Mouse (Mus musculus): ENCODE data around the gene Pltp. TPM values are rescaled to one million over a fixed set of nuclear protein-coding genes. Genes with fewer than 3 reads are reported as not detected.
"Not testable (repeated sequence)": the region's sequence is repeated elsewhere in the genome, so short reads cannot be mapped to it uniquely, and the experiment has no call there.

The Pltp gene
- total RNA-seq, 2 experiments from 2014 or later, result 1.8 to 3.8 TPM

DNA sequence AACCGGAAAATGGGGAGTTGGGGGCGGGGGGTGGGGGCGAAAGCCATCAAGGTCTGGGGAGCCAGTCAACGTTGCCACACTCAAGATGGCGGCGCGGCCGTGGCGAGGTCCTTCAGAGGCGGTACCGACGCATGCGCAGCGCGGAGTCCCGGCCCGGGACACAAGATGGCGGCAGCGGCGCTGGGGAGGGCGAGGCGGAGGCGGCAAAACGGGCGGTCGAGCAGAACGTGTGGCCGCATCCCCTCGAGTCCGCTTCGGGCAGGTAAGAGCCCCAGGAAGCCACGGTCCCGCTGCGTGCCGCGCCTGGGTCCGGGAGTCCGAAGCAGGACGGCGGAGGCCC is 21.7 kb upstream of the Pltp start, which contains the start of gene Pcif1:
Gene Pcif1 (plus strand): TSS at position 77 of the 340 bp plus-strand sequence.
- ATAC-seq (ENCODE audit: poor library complexity, severe bottlenecking), result peak; percentile 59

DNA sequence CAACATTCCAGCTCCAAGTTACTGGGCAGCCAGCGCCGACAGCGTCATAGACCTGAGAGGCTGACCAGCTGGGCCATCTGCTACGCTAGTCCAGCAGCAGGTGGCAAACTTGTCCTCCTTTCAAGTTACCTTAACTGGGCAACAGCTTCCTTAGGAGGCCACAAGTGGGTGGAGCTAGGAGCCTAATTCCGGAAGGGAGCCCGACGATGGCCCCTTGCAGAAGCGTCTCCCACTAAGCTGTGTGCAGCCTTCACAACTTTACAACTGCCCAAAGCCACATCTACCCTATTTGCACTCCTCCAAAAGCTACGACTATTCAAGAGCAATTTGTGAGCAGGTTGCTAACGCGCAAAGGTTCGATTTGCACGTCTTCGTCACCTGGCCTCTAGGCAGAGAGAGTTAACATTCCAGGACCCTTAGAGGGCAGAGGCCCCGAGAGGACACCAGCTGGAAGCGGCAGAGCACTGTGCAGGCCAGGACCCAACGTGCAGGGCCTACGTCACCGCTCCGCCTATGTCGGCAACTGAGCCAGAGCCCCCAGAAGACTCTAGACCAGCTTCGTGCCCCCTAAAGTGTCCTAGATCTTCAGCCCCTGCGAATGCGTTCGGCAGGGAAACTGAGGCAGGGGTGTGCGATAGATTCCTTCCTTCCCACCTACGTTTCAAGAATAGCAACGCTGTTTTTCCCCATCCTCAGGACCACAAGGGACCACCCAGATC is 21.2 kb upstream of the Pltp start:
- peak; percentile 58 for ATAC-seq (ENCODE audit: poor library complexity, severe bottlenecking)

DNA sequence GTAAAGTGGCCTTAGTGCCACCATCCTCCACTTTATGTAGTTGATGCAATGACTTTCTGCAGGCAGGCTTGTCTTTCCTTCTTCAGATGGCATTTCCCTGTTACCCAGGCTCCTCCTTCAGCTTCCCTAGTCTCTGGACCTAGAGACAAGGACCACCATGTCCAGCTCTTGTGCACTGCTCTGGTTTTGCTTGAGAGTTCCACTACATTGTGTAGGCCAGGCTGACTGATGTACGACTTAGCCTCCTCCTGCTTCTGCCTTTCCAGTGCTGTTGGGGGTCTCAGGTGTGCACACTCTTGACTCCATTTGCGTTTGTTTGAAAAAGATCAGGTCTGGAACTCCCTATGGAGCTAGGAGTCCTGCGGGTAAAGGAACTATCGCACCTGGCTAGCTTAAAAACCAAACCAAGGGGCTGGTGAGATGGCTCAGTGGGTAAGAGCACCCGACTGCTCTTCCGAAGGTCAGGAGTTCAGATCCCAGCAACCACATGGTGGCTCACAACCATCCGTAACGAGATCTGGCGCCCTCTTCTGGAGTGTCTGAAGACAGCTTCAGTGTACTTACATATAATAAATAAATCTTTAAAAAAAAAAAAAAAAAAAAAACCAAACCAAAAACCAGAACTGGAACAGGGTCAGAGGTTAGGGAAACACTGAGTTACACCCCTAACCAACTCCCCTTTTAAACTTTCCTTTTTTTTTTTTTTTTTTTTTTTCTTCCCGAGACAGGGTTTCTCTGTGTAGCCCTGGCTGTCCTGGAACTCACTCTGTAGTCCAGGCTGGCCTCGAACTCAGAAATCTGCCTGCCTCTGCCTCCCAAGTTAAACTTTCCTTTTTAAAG is 20.1 kb upstream of the Pltp start:
- not testable (repeated sequence) for ATAC-seq (ENCODE audit: poor library complexity, severe bottlenecking)

DNA sequence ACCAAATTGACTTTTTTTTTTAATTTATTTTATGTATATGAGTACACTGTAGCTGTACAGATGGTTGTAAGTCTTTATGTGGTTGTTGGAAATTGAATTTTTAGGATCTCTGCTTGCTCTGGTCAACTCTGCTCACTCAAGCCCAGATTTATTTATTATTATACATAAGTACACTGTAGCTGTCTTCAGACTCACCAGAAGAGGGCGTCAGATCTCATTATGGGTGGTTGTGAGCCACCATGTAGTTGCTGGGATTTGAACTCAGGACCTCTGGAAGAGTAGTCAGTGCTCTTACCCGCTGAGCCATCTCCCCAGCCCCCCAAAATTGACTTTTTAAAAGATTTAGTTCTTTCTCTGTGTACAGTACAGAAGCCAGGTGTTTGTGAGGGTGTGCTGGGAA is 18.1 kb upstream of the Pltp start:
- not testable (repeated sequence) for ATAC-seq (ENCODE audit: poor library complexity, severe bottlenecking)

DNA sequence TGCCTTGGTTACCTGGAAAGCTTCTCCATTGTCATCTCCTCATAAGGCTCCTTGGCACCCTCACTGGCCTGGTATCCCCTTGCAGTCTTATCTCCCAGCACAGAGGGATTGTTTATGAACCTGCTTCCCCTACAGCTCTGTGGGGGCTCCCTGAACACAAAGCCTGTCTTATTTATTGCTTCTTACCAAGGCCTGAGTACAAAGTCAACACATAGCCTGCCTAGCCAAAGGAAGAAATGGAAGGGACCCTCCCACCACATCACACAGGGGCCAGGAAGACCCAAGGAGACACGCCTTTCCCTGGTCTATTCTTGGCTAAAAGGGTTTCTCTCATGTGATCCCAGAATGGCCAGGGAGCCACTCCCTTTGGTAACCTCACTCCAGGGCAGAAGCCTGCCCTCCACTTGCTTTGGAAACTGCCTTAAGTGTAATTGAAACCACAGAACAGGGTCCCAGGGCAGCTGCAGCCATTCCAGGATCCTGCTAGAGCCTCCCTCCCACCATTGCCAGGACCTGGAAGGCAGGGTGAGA is 16.8 kb upstream of the Pltp start:
- no peak for ATAC-seq (ENCODE audit: poor library complexity, severe bottlenecking)

DNA sequence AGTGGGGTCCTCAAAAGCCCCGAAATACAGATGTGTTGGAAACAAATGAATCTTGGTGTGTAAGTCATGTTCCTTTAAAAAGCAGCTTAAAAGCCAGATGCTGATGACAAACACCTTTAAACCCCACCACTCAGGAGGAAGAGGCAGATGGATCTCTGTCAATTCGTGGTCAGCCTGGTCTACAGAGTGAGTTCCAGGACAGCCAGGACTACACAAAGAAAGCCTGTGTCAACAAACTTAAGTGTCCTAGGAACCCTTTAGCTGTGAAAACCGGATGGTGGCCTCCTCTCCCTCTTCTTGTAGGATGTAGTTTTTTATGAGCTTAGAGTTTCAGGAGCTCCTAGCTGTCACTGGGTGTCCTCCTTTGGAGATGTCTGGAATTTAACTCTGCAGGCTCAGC is 16.1 kb upstream of the Pltp start:
- no peak for ATAC-seq (ENCODE audit: poor library complexity, severe bottlenecking)

DNA sequence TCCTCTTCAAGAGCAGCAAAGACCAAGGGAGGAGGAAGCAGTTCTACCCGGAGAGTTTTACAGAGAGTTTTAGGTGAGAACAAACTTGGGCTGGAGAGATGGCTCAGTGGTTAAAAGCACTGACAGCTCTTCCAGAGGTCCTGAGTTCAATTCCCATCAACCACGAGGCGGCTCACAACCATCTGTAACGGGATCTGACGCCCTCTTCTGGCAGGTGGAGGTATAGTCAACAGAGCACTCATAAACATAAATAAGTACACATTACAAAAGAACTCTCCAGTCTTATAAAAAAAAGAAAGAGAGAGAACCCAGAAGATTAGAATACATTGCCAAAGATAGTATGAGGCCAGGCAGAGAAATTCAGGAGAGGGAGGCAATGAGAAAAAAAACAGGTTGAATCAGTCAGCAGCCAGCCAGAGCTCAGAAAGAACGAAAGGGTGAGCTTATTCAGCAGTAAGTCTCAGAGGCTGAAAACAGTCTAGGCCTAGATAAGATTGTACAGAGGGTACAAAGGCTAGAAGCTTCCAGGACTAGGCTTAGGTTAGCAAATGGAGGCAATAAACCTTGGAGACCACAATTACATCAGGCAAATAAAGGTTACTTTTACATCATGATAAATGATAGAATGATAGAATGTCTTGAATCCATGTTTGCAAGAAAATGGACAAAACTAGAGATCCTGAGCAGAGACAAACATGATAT is 14.2 kb upstream of the Pltp start:
- ATAC-seq (ENCODE audit: poor library complexity, severe bottlenecking), result no peak

DNA sequence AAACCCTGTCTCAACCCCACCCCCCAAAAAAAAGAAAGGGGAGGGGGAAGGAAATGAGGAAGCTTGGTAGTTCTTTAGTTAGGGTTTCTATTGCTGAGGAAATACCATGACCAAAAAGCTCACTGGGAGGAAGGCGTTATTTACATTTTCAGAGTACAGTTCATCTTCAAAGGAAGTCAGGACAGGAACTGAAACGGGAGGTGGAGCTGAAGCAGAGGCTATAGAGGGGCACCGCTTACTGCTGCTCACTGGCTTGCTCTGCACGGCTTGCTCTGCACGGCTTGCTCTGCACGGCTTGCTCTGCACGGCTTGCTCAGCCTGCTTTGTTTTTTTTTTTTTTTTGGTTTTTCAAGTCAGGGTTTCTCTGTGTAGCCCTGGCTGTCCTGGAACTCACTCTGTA is 11.0 kb upstream of the Pltp start:
- peak; percentile 82 for ATAC-seq (ENCODE audit: poor library complexity, severe bottlenecking)

DNA sequence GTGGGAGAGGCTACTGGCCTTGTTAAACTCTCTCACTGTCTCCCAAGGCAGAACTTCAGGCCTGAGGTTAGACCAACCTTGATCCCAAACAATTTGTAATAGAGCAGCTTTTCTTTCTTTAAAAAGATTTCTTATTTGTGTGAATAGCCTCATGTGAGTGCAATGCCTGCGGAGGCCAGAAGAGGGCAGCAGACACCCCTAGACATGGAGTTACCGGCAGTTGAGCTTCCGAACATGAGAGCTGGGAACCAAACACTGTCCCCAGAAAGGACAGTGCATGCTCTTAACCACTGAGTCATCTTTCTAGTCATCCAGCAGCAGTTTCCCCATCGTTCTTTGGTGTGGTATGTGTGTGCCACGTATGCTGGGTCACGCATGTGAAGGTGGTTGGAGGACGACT is 10.1 kb upstream of the Pltp start:
- ATAC-seq (ENCODE audit: poor library complexity, severe bottlenecking), result no peak

DNA sequence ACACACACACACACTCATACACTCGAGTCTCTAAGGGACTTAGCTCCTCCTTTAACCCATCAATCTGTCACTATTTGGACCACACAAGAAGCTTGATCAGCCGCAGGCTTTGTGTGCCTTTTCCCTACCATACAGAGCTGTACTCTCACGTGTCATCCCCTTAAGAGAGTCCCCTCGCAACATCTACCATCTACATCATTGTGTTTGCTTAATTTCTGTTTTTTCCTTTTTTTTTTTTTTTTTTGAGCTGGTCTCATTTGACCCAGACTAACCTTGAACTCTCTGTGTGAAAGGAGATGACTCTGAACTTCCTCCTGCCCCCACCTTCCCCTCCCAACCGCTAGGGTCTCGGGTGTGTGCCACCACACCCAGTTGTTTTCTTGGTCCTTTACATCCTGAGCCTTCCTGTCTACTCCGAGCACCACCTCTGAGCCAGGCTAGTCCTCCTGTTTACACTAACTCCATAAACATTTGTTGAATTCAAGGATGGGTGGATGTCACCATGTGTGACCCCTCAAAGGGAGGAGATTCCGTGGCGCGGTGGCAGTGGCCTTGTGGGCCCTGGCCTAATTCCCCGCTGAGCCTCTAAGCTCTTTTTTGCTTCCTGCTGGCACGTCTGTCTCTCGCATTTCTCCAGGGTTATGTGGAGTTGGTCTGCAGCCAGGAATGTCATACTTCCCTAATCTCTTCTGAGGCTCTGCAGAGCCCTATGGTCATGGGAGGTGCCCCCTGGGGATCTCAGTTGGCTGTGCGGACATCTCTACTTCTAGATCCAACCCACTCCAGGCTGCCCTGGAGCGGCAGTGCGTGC is 9.4 kb upstream of the Pltp start:
- peak; percentile 57 for ATAC-seq (ENCODE audit: poor library complexity, severe bottlenecking)

DNA sequence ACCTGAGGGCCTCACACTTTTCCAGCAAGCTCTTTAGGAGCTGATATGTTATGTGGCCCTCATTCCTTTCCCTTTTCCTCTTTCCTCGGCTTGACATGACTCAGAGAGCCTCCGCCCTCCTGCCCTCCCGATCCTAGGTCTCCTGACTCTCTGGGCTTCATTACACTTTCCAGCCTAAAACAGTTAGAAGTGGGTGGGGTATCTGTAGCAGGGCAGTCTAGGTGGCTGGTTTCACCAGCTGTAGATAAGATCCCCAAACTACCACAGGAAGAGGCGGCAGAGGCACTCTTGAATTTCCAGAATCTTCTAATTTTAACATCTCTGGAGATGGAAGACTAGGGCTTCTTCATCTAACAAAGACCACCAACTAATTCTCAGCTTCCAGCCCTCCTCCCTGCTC is 7.1 kb upstream of the Pltp start:
- ATAC-seq (ENCODE audit: poor library complexity, severe bottlenecking), result no peak

DNA sequence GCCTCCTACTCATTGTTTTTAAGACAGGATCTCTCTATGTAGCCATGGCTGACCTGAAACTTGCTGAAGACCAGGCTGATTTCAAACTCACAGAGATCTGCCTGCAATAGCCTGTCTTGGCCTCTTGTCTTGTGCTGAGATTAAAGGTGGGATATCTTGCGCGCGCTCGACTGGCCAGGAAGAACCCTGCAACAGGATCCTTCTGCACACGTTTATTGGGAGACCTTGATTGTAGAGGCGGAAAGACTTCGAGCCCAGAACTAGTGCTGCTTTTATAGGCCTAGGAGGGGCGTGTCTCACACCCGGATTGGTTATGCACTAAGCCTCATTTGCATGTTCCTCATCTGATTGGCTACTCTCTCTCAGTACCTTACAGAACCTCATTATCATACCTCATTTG is 5.9 kb upstream of the Pltp start:
- not testable (repeated sequence) for ATAC-seq (ENCODE audit: poor library complexity, severe bottlenecking)

DNA sequence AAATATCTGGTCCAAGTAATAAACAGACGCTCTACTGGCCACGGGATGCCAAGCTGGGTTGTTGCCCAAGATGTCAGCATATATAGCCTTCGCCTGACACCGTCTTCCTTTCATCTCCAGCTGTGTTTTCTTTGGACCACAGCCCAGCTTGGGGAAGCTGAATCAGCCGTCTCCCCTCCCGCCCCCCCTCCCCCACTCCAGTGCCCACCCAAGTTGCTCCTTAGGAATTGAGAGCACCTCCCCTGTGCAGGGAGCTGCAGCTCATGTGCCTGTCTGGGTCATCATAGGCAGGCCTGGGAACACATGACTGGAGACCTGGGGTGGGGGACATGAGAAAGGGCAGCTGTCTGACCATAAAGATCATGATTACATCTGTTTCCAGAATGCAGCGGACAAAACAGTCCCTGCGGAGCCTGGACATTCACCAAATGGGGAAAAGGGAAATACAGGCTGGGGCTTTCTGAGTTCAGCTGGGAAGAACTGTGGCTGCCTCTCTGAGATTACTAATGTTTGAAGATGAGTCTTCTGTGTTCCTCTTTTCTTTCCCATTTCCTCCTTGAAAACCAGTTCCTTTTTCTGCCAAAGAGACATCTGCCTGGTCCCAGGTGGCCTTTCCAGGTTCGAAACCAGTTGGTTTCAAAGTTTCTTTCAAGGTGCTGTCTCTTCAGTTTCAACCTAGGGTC is 4.8 kb upstream of the Pltp start:
- ATAC-seq (ENCODE audit: poor library complexity, severe bottlenecking), result peak; percentile 61

DNA sequence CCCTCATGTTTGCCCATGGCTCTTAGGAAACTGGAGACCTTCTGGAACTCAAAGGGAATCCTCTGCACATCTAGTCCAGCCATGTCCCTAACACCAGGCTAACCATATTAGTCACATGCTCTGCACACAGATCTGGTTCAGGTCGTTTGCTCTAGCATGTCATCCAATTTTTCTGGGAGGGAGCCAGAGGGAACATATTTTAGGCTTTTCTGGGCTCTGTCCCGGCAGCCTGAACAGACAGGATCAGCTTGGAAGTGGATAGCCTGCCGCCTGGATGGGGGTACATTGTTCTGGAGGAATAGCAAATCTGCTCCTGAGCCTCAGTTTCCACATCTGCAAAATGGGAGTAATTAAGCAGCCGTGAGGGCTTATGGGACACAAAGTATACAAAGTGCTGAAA is 3.6 kb upstream of the Pltp start:
- ATAC-seq (ENCODE audit: poor library complexity, severe bottlenecking), result no peak

DNA sequence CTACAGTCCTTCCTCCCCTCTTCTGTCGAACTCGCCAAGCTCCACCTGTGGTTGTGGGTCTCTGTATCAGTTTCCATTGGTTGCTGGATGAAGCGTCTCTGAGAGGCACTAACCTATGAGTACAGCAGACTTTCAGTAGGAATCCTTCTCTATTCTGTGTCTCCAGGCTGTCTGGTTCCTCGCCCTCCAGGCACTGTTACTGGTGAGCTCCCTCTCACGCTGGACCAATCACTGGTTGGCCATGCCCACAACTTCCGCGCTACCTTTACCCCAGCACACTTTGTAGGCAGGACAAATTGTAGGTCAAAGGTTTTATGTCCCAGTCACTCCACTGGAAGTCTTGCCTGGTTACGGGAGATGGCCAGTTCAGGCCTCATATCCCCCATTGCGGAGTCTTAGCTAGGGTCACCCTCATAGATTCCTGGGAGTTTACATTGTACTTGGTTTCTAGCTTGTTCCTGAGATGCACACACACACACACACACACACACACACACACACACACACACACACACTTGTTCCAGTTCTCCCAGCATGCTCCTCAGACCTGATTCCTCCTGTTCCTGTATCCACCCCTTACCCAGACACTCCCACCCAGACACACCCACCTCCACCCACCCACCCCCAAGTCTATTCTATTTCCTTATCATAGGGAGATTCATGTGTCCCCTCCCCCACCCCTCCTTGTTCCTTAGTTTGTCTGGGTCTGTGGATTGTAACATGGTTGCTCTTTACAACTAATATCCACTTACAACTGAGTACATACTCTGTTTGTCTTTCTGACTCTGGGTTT is 2.3 kb upstream of the Pltp start:
- ATAC-seq (ENCODE audit: poor library complexity, severe bottlenecking), result no peak

DNA sequence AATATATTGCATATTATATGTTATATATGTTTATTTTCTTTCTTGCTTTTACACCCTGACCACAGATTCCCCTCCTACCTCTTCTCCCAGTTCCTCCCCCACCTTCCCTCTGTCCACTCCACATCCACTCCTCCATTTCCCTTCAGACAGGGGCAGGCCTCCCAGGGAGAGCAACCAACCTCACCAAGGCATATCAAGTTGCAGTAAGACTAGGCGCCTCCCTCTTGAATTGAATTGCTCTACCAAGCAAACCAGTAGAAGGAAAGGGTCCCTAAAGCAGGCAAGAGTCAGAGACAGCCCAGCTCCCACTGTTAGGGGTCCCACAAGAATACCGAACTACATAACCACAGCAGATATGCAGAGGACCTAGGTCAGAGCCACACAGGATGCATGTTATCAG is 1.6 kb upstream of the Pltp start:
- no peak for ATAC-seq (ENCODE audit: poor library complexity, severe bottlenecking)

DNA sequence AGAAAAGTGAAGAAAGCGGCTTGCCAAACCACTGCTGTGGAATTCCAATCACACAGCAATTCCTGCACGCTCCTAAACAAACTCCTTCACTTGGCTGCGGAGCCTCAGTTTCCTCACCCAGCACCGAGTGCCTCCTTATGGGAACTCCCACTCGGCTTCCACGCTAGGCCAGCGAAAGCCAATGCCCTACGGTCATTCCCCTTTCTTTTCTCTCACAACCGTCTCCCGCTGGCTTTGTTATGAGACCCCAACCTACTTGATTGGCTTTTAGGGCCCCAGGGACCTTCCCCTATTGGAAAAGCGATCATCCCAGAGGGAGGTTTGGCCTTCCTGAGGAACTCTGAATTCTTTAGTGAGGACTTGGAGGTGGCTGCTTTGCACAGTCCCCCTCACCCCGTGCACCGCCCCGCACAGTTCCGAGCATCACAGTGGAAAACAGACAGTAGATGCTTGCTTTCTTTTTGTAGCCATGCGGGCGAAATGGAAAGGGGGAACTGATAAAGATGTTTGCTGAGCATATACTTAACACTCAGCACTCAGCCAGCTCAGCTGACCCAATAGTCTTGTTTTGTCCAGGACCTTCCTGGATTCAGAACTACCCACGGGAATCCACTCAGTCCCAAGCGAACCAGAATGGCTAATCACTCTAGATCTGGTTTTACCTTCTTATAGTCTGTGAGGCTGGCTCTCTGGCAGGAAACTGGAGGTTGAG is 487 bp upstream of the Pltp start:
- no peak for ATAC-seq (ENCODE audit: poor library complexity, severe bottlenecking)

DNA sequence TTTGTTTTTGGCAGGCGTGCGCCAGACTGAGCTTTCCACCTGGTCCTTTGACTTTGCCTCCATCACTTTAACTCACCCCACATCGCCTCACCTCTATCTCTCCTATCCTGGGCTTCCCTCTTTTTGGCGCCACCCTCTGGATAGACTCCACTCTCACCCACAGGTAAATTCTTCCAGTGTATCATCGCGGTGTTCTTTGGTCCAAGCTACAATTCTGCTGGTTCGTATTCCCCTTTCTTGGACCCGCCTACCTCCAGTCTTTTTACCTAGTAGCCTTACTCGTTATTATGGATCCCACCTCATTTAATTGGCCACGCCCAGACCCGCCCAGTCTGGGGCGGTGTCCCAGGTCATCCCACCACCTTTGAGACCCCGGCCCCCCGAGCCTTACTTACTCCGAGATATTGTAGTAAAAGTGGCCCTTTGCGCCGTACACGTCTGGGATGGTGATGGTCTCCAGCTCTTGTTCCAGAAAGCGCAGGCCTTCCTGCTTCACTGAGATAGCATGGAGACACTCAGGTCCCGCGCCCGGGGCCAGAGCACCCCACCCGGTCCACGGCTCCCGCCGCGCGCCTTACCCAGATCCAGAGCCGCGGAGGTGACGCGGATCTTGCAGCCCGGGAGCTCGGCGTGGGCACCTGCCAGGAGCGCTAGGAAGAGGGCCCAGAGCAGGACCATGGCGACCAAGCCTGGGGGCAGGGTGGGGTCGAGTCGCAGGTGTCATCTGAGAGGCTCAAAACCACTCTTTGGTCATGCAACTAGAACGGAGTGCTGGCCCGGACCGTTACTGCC is 1.0 kb downstream of the Pltp start:
- 0 out of 2 replicates have a peak, but pooled peaks have one; percentile 28 for ATAC-seq (ENCODE audit: poor library complexity, severe bottlenecking)
